ENCODE assay signal across 8 mouse cellular contexts in the genomic region with DNA sequence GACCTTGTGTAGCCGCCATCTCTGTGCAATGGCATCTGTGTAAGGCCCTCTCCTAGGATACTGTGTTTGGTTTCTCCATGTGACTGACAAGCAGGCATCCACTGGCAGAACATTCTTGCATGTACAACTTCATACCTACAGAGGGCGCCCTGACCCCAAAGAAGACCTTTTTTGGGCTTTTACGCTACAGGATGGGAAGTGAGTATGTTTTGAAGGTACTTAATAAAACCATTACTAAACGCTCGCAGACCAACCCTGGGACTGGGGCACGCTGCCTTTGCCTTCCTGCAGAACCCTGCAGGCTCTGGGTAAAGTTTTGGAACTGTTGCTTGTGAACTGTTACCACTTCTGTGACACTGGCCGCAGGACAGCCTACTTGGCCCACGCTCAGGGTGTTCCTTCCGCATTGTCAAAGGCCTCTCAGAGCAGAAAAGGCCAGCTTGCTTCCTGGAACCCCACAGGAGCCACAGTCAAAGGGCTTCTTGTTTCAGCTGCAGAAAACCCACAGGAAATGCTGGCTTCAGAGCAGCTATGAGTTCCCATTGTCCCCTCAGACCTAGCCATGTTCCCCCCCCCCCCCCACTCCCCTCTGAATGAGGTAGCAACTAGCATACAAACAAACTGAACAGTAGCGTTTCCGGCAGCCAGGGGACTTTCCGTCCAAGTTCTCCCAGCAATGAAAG. TPM values are rescaled to one million over a fixed set of nuclear protein-coding genes. Genes with fewer than 3 reads are reported as not detected.
DNase-seq lines count a peak whose midpoint lies in the region; ATAC-seq lines count a peak whose summit lies in the region.

No protein-coding gene starts in this region.

- no peaks in the 10 kb centered on the region for H3K36me3 ChIP-seq in hindbrain, embryonic 14.5 days (replicated peaks; ENCODE audit: control insufficient read depth, insufficient read depth)

- peak overlapping the region; percentile 27 for H3K27ac ChIP-seq in hindbrain, embryonic 14.5 days

- H3K4me2 ChIP-seq in hindbrain, embryonic 14.5 days (replicated peaks), result no peak overlapping the region

- no peaks in the 10 kb centered on the region for H3K9me3 ChIP-seq in hindbrain, embryonic 14.5 days (ENCODE audit: control insufficient read depth, low read length)

- peak; percentile 70; the same call in 1 of the 2 replicates for ATAC-seq in hindbrain, embryonic 14.5 days (ENCODE audit: low FRiP score)
- no peak for ATAC-seq in erythroid progenitor cell, adult 5-6 weeks (replicated peaks; ENCODE audit: low FRiP score, poor library complexity, severe bottlenecking)

- H3K4me1 ChIP-seq in hindbrain, embryonic 14.5 days (replicated peaks; ENCODE audit: control insufficient read depth, insufficient read depth, low read length), result peaks cover 9% of the 10 kb centered on the region; the same call in 1 of the 2 replicates

- 39% methylated on average over 12 of the region's 12 CpGs for WGBS in hindbrain, embryonic 14.5 days

- no peak overlapping the region for H3K4me3 ChIP-seq in hindbrain, embryonic 14.5 days (replicated peaks; ENCODE audit: low read length)

- no peaks in the 10 kb centered on the region for H3K27me3 ChIP-seq in hindbrain, embryonic 14.5 days (ENCODE audit: control insufficient read depth, insufficient read depth, low read length)

- no peak overlapping the region for H3K9ac ChIP-seq in hindbrain, embryonic 14.5 days

- DNase-seq in T-cell, adult 2 months (ENCODE audit: low spot score), result peak; percentile 75
- DNase-seq in cerebellum, adult 9-10 months, result peak; percentile 66
- peak; percentile 61 to 72 for DNase-seq in frontal cortex, postnatal 36 days (ENCODE audit: low spot score in 2 of 2)
- peak; percentile 82 for DNase-seq in hindbrain, embryonic 14.5 days (ENCODE audit: low spot score)
- peak; percentile 72 to 75 for DNase-seq in layer of hippocampus, postnatal 36 days
- peak; percentile 88 for DNase-seq in lung, postnatal 10 days
- peak; percentile 75 for DNase-seq in retina, embryonic 14.5 days (ENCODE audit: low spot score)

RNA-seq across cellular contexts. Expression of gene Disc1, which starts 13.1 kb away (rescaled TPM):
- polyA plus RNA-seq in hindbrain, embryonic 14.5 days (2014; fragmentation: Nextera tagmentation; extraction: Ambion mirVana), result 1.1 and 1.8 TPM in 2 replicates
- total RNA-seq in layer of hippocampus, postnatal 36 days (2021), result 1 to 10 TPM; 4.4 to 6.4 TPM
- total RNA-seq in erythroid progenitor cell, adult 5-6 weeks (2015; ENCODE audit: low replicate concordance), result 0.84 TPM in 1 of 2 replicates, not detected in the other
- 0.51 and 1.6 TPM in 2 replicates for total RNA-seq in erythroid progenitor cell, adult 5-6 weeks (2017; ENCODE audit: low replicate concordance)

RNA-seq across cellular contexts. Expression of gene Tsnax, which starts 54.3 kb away (rescaled TPM):
- polyA plus RNA-seq in hindbrain, embryonic 14.5 days (2014; fragmentation: Nextera tagmentation; extraction: Ambion mirVana), result 218 and 247 TPM in 2 replicates
- total RNA-seq in layer of hippocampus, postnatal 36 days (2021), result 100 to 1,000 TPM; 135 to 151 TPM
- 8.0 and 13.3 TPM in 2 replicates for total RNA-seq in erythroid progenitor cell, adult 5-6 weeks (2015; ENCODE audit: low replicate concordance)
- total RNA-seq in erythroid progenitor cell, adult 5-6 weeks (2017; ENCODE audit: low replicate concordance), result 6.7 and 7.0 TPM in 2 replicates

Comparison
In these comparisons a context has a peak if more than half of its experiments do, and no peak if none do; other contexts are left out.
1. RNA of gene Tsnax, which starts 54.3 kb away (total RNA-seq): 135 to 151 TPM in layer of hippocampus, postnatal 36 days; 6.7 to 13.3 TPM in erythroid progenitor cell, adult 5-6 weeks; every median in the first group is over 4 times any median in the second.
2. Peak in every context shown above with its lines, with median percentiles within 50 percentile points of each other: DNase-seq.